Mouse (Mus musculus): ENCODE results near the gene Xab2.

DNA sequence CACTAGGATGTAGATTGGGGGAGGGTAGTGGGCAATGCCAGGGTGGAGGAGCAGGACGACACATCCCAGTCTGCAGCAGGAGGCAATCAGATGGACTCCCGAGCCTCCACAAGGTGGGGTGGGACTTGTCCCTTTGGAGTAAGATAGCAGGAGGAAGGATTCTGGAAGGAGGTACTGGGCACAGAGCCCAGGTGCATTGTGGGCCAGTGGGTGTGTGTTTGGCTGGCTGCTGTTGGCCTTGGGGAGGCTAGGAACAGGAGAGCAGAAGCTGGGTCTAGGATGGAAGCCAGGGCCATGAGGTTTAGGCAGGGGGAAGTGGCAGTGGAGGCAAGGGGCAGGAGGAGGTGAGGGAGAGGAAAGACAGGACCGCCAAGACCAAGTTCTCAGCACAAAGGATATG is 27.6 kb downstream of the Xab2 start:
- TF ChIP-seq CTCF (IDR thresholded peaks at IDR 0.05; ENCODE audit: borderline replicate concordance, extremely low read depth, insufficient read depth, insufficient read length) (no peak), POLR2A (IDR thresholded peaks at IDR 0.05; ENCODE audit: borderline replicate concordance, extremely low read depth, insufficient read depth, insufficient read length, poor library complexity, severe bottlenecking) (no peak)

All from brain, embryonic 14.5 days (tissue).